Mouse (Mus musculus) forebrain, embryonic 16.5 days (tissue): ENCODE measurements around the gene Galk2. TPM values are rescaled to one million over a fixed set of nuclear protein-coding genes. Genes with fewer than 3 reads are reported as not detected.

Experiments used
- ATAC-seq: fragments of 200-750 bp; cut with Nextera tagmentation; 2 replicates; pipeline ENCODE4 v1.8.0; 2017; ENCODE audit warnings: mild to moderate bottlenecking, moderate library complexity
- H3K27ac ChIP-seq: fragments of 300-500 bp; sonication (generic); 2 replicates; pipeline ENCODE4 v1.5.1; 2014; ENCODE audit warnings: low read length, control low read depth
- H3K27me3 ChIP-seq: fragments of 300-500 bp; sonication (generic); replicated peaks from 2 replicates; pipeline ENCODE4 v1.6.1; 2014; ENCODE audit warnings: low read length; ENCODE audit not compliant: control insufficient read depth, insufficient read depth
- H3K36me3 ChIP-seq: fragments of 300-500 bp; sonication (generic); 2 replicates; pipeline ENCODE4 v1.6.1; 2014; ENCODE audit not compliant: control insufficient read depth, insufficient read depth
- H3K4me1 ChIP-seq: fragments of 300-500 bp; sonication (generic); replicated peaks from 2 replicates; pipeline ENCODE4 v1.6.1; 2014; ENCODE audit warnings: low read length; ENCODE audit not compliant: control insufficient read depth, insufficient read depth
- H3K4me2 ChIP-seq: fragments of 300-500 bp; sonication (generic); 2 replicates; pipeline ENCODE4 v1.6.1; 2014; ENCODE audit warnings: mild to moderate bottlenecking, low read length, control low read depth
- H3K4me3 ChIP-seq: fragments of 300-500 bp; sonication (generic); replicated peaks from 2 replicates; pipeline ENCODE4 v1.5.1; 2014; ENCODE audit warnings: mild to moderate bottlenecking, low read length, control low read depth
- H3K9ac ChIP-seq: fragments of 300-500 bp; sonication (generic); replicated peaks from 2 replicates; pipeline ENCODE4 v1.6.1; 2014; ENCODE audit warnings: low read depth, low read length, control low read depth
- H3K9me3 ChIP-seq: fragments of 300-500 bp; sonication (generic); 2 replicates; pipeline ENCODE4 v1.6.1; 2016; ENCODE audit warnings: low read length; ENCODE audit not compliant: control insufficient read depth
- WGBS: fragments of 180-500 bp; shearing (Covaris S2); extraction: QIAGEN DNeasy Blood & Tissue Kit; methylation state at CpG from one replicate; pipeline ENCODE4 v1.1.7; 2014; 5-methylcytosine and 5-hydroxymethylcytosine counted together
- polyA plus RNA-seq: library from polyadenylated mRNA; unstranded; fragments of >200 nt; fragmentation: Nextera tagmentation; extraction: Ambion mirVana; gene quantifications from 2 replicates; pipeline ENCODE4 v1.2.1, GENCODE M21; 2015

The Galk2 gene
- polyA plus RNA-seq, 1 experiment from 2014 or later = 27.9 TPM

DNA sequence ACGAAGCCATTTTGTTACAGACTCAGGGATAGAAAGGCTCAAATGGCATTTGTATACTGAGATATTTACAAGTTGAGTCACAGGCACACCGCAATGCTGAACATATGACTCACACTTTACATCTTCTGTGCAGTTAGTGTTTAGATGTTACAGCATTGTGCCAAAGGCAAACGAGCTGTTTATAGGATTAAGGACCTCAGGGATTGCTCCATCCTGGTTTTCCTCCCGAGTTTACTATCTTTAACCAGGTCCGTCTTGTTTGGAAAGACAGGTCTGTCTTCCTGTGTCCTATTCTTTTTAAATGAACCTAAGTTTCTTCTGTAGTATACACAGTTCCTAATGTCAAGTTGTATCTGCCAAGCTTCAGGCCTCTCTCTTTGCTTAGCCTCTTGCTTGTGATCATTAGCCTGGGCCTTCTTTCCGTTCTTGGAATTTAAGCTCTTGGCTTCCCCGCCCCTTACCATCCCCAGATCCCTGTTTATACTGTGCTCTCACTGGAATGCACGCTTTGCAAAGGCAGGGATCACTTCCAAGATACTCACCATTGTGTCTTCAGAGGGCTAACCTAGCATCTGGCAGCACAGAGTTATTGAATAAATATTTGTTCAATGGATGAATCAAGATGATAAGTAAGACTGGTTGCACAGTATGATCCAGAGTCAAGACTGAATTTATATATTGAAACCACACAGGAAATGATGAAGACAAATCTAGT is 172.4 kb downstream of the Galk2 start:
- no peak overlapping the region for H3K27ac ChIP-seq
- no peak for ATAC-seq
- H3K4me1 ChIP-seq = 0 out of 2 replicates have a peak, but pooled peaks cover 4% of the 10 kb centered on the region
- H3K27me3 ChIP-seq = no peaks in the 10 kb centered on the region
- H3K4me3 ChIP-seq = no peak overlapping the region
- 58% methylated on average over 8 of the region's 8 CpGs for WGBS
- H3K9me3 ChIP-seq = no peaks in the 10 kb centered on the region
- no peak overlapping the region for H3K4me2 ChIP-seq
- no peaks in the 10 kb centered on the region for H3K36me3 ChIP-seq
- H3K9ac ChIP-seq = no peak overlapping the region

GRCm38 (mm10) chr2:126033114-126033972 is 174.4 kb downstream of the Galk2 start:
- Histone ChIP-seq H3K36me3 (no peaks in the 10 kb centered on the region), H3K27ac (no peak overlapping the region), H3K4me3 (no peak overlapping the region), H3K4me1 (0 out of 2 replicates have a peak, but pooled peaks cover 4% of the 10 kb centered on the region), H3K9me3 (no peaks in the 10 kb centered on the region), H3K9ac (no peak overlapping the region), H3K27me3 (no peaks in the 10 kb centered on the region), H3K4me2 (no peak overlapping the region)
- ATAC-seq = peak; percentile 23; the same call in 1 of the 2 replicates
- 84% methylated on average over 8 of the region's 8 CpGs for WGBS

Other genes with a start within 250 kb of the Galk2 start
- gene Cep152, start 234.0 kb upstream of the Galk2 start, polyA plus RNA-seq = 4.8 and 5.1 TPM in 2 replicates
- gene Eid1, start 186.0 kb upstream of the Galk2 start, polyA plus RNA-seq = 317 and 327 TPM in 2 replicates
- gene Shc4, start 135.0 kb upstream of the Galk2 start, polyA plus RNA-seq = 1.5 and 2.0 TPM in 2 replicates
- gene Secisbp2l, start 76.2 kb upstream of the Galk2 start, polyA plus RNA-seq = 32.2 and 35.3 TPM in 2 replicates
- gene Cops2, start within 50 bp of the Galk2 start, polyA plus RNA-seq = 63.6 and 80.4 TPM in 2 replicates
- 0.65 and 0.77 TPM in 2 replicates for gene Fgf7, start 175.5 kb downstream of the Galk2 start, polyA plus RNA-seq